In genomic region chr16:31274674-31275460, GRCm38 (mm10) we compare ENCODE assay signal across 8 mouse cellular contexts. TPM values are rescaled to one million over a fixed set of nuclear protein-coding genes. Genes with fewer than 3 reads are reported as not detected.
DNase-seq lines count a peak whose midpoint lies in the region; ATAC-seq lines count a peak whose summit lies in the region.

TSS of gene Ppp1r2 (minus strand) at chr16:31275277.

- no peaks in the 10 kb centered on the region for H3K36me3 ChIP-seq in intestine, embryonic 16.5 days (ENCODE audit: control insufficient read depth, insufficient read depth, low read length)
- peaks cover 27% of the 10 kb centered on the region for H3K36me3 ChIP-seq in limb, embryonic 10.5 days
- H3K36me3 ChIP-seq in midbrain, embryonic 12.5 days, result no peaks in the 10 kb centered on the region

- WGBS in intestine, embryonic 16.5 days, result under 1% methylated on average over 69 of the region's 83 CpGs
- WGBS in limb, embryonic 10.5 days, result under 1% methylated on average over 82 of the region's 83 CpGs
- WGBS in midbrain, embryonic 12.5 days, result under 1% methylated on average over 83 of the region's 83 CpGs

- H3K27ac ChIP-seq in intestine, embryonic 16.5 days (ENCODE audit: low read length), result peak within 1 kb of the TSS; percentile 89
- H3K27ac ChIP-seq in limb, embryonic 10.5 days, result peak within 1 kb of the TSS; percentile 97
- peak within 1 kb of the TSS; percentile 95 for H3K27ac ChIP-seq in midbrain, embryonic 12.5 days (replicated peaks)

- no peaks in the 10 kb centered on the region for H3K9me3 ChIP-seq in intestine, embryonic 16.5 days (ENCODE audit: control insufficient read depth, low read length)
- H3K9me3 ChIP-seq in limb, embryonic 10.5 days (replicated peaks), result no peaks in the 10 kb centered on the region
- H3K9me3 ChIP-seq in midbrain, embryonic 12.5 days, result no peaks in the 10 kb centered on the region

- peak within 1 kb of the TSS; percentile 96 for H3K9ac ChIP-seq in intestine, embryonic 16.5 days (ENCODE audit: low read depth, low read length)
- H3K9ac ChIP-seq in midbrain, embryonic 12.5 days (replicated peaks), result peak within 1 kb of the TSS; percentile 95

- DNase-seq in layer of hippocampus, adult 11-12 months (ENCODE audit: low spot score), result peak; percentile 88
- no peak for DNase-seq in layer of hippocampus, adult 9-10 months (ENCODE audit: low spot score)
- peak; percentile 95 for DNase-seq in embryo, embryonic 9.5 days (ENCODE audit: extremely low spot score)
- no peak for DNase-seq in gonadal fat pad, adult 2 months (ENCODE audit: low read depth)
- DNase-seq in limb, embryonic 10.5 days (ENCODE audit: low spot score), result peak; percentile 96
- DNase-seq in skeletal muscle tissue, adult 2 months (ENCODE audit: low read depth, low spot score), result peak; percentile 89

- ATAC-seq in intestine, embryonic 16.5 days, result peak; percentile 96
- peak; percentile 95 for ATAC-seq in midbrain, embryonic 12.5 days (ENCODE audit: low FRiP score, low read depth)

- H3K4me2 ChIP-seq in intestine, embryonic 16.5 days (ENCODE audit: low read depth, low read length), result peak within 1 kb of the TSS; percentile 56
- peak within 1 kb of the TSS; percentile 75 for H3K4me2 ChIP-seq in midbrain, embryonic 12.5 days (replicated peaks)

- peaks cover 22% of the 10 kb centered on the region for H3K4me1 ChIP-seq in intestine, embryonic 16.5 days (ENCODE audit: control insufficient read depth, insufficient read depth, low read length)
- H3K4me1 ChIP-seq in limb, embryonic 10.5 days, result peaks cover 27% of the 10 kb centered on the region
- H3K4me1 ChIP-seq in midbrain, embryonic 12.5 days, result peaks cover 22% of the 10 kb centered on the region

- no peaks in the 10 kb centered on the region for H3K27me3 ChIP-seq in intestine, embryonic 16.5 days (replicated peaks; ENCODE audit: control insufficient read depth, insufficient read depth, low read length)
- no peaks in the 10 kb centered on the region for H3K27me3 ChIP-seq in limb, embryonic 10.5 days (ENCODE audit: low read depth, poor library complexity, severe bottlenecking)
- no peaks in the 10 kb centered on the region for H3K27me3 ChIP-seq in midbrain, embryonic 12.5 days

- H3K4me3 ChIP-seq in intestine, embryonic 16.5 days (ENCODE audit: low read length), result peak within 1 kb of the TSS; percentile 87
- peak within 1 kb of the TSS; percentile 84 for H3K4me3 ChIP-seq in limb, embryonic 10.5 days
- peak within 1 kb of the TSS; percentile 76 for H3K4me3 ChIP-seq in midbrain, embryonic 12.5 days

RNA-seq across cellular contexts. Expression of gene Ppp1r2, which starts in this region (rescaled TPM):
- polyA plus RNA-seq in gonadal fat pad, adult 2 months (2012; rRNA removed), result 25.7 and 41.9 TPM in 2 replicates
- polyA plus RNA-seq in intestine, embryonic 16.5 days (2015; fragmentation: Nextera tagmentation; extraction: Ambion mirVana), result 76.2 and 84.2 TPM in 2 replicates
- 84.6 and 89.8 TPM in 2 replicates for polyA plus RNA-seq in limb, embryonic 10.5 days (2016; fragmentation: Nextera tagmentation; extraction: Ambion mirVana)
- polyA plus RNA-seq in midbrain, embryonic 12.5 days (2016; fragmentation: Nextera tagmentation; extraction: Ambion mirVana), result 96.6 and 98.6 TPM in 2 replicates

Comparison
In these comparisons a context has a peak if more than half of its experiments do, and no peak if none do; other contexts are left out.
1. DNase-seq: peak in layer of hippocampus, adult 11-12 months (single experiment), embryo, embryonic 9.5 days (single experiment), limb, embryonic 10.5 days (single experiment) and skeletal muscle tissue, adult 2 months (single experiment); none in layer of hippocampus, adult 9-10 months (single experiment) and gonadal fat pad, adult 2 months (single experiment).
2. Peak in every context shown above with its lines, with median percentiles within 50 percentile points of each other: H3K27ac ChIP-seq and H3K4me3 ChIP-seq.